Mouse (Mus musculus): Measurements from ENCODE around the gene Traf2.

Gene Traf2

GRCm38 (mm10) chr2:25541644-25542367 lies 4.9 kb downstream of the Traf2 start:
- DNase-seq (ENCODE audit: low spot score): no peak

- DNase-seq (ENCODE audit: low spot score): no peak
Observed at GRCm38 (mm10) chr2:25540541-25540948, 6.2 kb downstream of the Traf2 start.

GRCm38 (mm10) chr2:25536531-25536930 lies 10.2 kb downstream of the Traf2 start:
- DNase-seq (ENCODE audit: low spot score): no peak

- no peak for DNase-seq (ENCODE audit: low spot score)
Observed at GRCm38 (mm10) chr2:25534866-25535182, 11.9 kb downstream of the Traf2 start.

GRCm38 (mm10) chr2:25534178-25534865 lies 12.4 kb downstream of the Traf2 start:
- DNase-seq (ENCODE audit: low spot score): no peak

GRCm38 (mm10) chr2:25533707-25534106 lies 13.0 kb downstream of the Traf2 start:
- DNase-seq (ENCODE audit: low spot score): no peak

- no peak for DNase-seq (ENCODE audit: low spot score)
Observed at GRCm38 (mm10) chr2:25526510-25527302, 20.0 kb downstream of the Traf2 start.

- no peak for DNase-seq (ENCODE audit: low spot score)
Observed at GRCm38 (mm10) chr2:25509912-25510311, 36.8 kb downstream of the Traf2 start.

GRCm38 (mm10) chr2:25506964-25507363 lies 39.8 kb downstream of the Traf2 start:
- DNase-seq (ENCODE audit: low spot score): no peak

- DNase-seq (ENCODE audit: low spot score): no peak
Observed at GRCm38 (mm10) chr2:25505860-25506259, 40.9 kb downstream of the Traf2 start.

GRCm38 (mm10) chr2:25505000-25505399 lies 41.7 kb downstream of the Traf2 start:
- DNase-seq (ENCODE audit: low spot score): no peak

GRCm38 (mm10) chr2:25504538-25504937 lies 42.2 kb downstream of the Traf2 start:
- DNase-seq (ENCODE audit: low spot score): no peak

GRCm38 (mm10) chr2:25502726-25503125 lies 44.0 kb downstream of the Traf2 start:
- DNase-seq (ENCODE audit: low spot score): no peak

GRCm38 (mm10) chr2:25501593-25502486 lies 44.9 kb downstream of the Traf2 start, which contains the start of gene C8g:
C8g (minus strand) TSS chr2:25501719.
- DNase-seq (ENCODE audit: low spot score): no peak

- DNase-seq (ENCODE audit: low spot score): peak; percentile 84
Observed at GRCm38 (mm10) chr2:25500576-25501405, 45.9 kb downstream of the Traf2 start, which contains the start of gene Fbxw5. Fbxw5 (plus strand) TSS chr2:25500750.

GRCm38 (mm10) chr2:25500071-25500575 lies 46.6 kb downstream of the Traf2 start:
- no peak for DNase-seq (ENCODE audit: low spot score)

GRCm38 (mm10) chr2:25498622-25499478 lies 47.9 kb downstream of the Traf2 start:
- DNase-seq (ENCODE audit: low spot score): no peak

- no peak for DNase-seq (ENCODE audit: low spot score)
Observed at GRCm38 (mm10) chr2:25497846-25498575, 48.7 kb downstream of the Traf2 start.

- no peak for DNase-seq (ENCODE audit: low spot score)
Observed at GRCm38 (mm10) chr2:25496462-25496861, 50.3 kb downstream of the Traf2 start.

All from testis, postnatal 10 days (tissue).